Mouse (Mus musculus) yolk sac, embryonic 10.5 days (tissue): Measurements from ENCODE around the gene Gpbp1l1.

Experiments
- DNase-seq: peaks from one replicate; pipeline ENCODE4 v3.0.0-alpha.2; 2017; ENCODE audit warnings: low spot score

Gene Gpbp1l1

DNA sequence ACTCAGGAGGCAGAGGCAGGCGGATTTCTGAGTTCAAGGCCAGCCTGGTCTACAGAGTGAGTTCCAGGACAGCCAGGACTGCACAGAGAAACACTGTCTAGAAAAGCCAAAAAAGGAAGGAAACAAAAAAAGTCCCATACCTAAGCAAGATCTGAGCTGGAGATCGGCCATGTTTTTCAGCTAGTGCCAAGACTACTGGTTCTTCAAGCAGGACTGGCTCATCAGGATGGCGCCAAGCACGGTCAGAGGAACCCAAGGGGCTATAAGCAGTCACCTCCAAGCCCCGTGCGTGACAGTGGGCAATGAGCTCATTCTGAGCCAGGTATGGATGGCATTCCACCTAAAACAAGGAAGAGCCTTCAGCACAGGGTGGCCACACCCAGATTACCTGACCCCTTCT is 81.4 kb downstream of the Gpbp1l1 start:
- DNase-seq = no peak

- DNase-seq = no peak
These were observed 84.6 kb downstream of the Gpbp1l1 start for GRCm38 (mm10) chr4:116642071-116642470.
